Mouse (Mus musculus) intestine, embryonic 14.5 days (tissue): ENCODE data around the gene Ly6g5c. TPM values are rescaled to one million over a fixed set of nuclear protein-coding genes. Genes with fewer than 3 reads are reported as not detected.

ENCODE experiments used
- ATAC-seq: fragments of 200-750 bp; cut with Nextera tagmentation; replicated peaks from 2 replicates; pipeline ENCODE4 v1.8.0; 2017; ENCODE audit warnings: low read depth, moderate number of reproducible peaks, moderate TSS enrichment, moderate library complexity; ENCODE audit not compliant: low FRiP score, low TSS enrichment
- DNase-seq: peaks from one replicate; pipeline ENCODE4 v3.0.0-alpha.2; 2018; ENCODE audit warnings: low spot score
- H3K27ac ChIP-seq: fragments of 300-500 bp; sonication (generic); 2 replicates; pipeline ENCODE4 v1.5.1; 2014; ENCODE audit warnings: low read depth, mild to moderate bottlenecking, control low read depth
- H3K27me3 ChIP-seq: fragments of 300-500 bp; sonication (generic); replicated peaks from 2 replicates; pipeline ENCODE4 v1.6.1; 2014; ENCODE audit warnings: low read length, control low read depth; ENCODE audit not compliant: control insufficient read depth, insufficient read depth
- H3K36me3 ChIP-seq: fragments of 300-500 bp; sonication (generic); 2 replicates; pipeline ENCODE4 v1.6.1; 2014; ENCODE audit warnings: low read length, control low read depth; ENCODE audit not compliant: control insufficient read depth, insufficient read depth
- H3K4me1 ChIP-seq: fragments of 300-500 bp; sonication (generic); replicated peaks from 2 replicates; pipeline ENCODE4 v1.6.1; 2014; ENCODE audit warnings: low read length, control low read depth, mixed read lengths; ENCODE audit not compliant: control insufficient read depth, insufficient read depth
- H3K4me2 ChIP-seq: fragments of 300-500 bp; sonication (generic); 2 replicates; pipeline ENCODE4 v1.6.1; 2014; ENCODE audit warnings: low read length
- H3K4me3 ChIP-seq: fragments of 300-500 bp; sonication (generic); 2 replicates; pipeline ENCODE4 v1.5.1; 2014; ENCODE audit warnings: low read depth, low read length, control low read depth, mixed read lengths
- H3K9ac ChIP-seq: fragments of 300-500 bp; sonication (generic); 2 replicates; pipeline ENCODE4 v1.6.1; 2014; ENCODE audit warnings: mild to moderate bottlenecking, low read length
- H3K9me3 ChIP-seq: fragments of 300-500 bp; sonication (generic); 2 replicates; pipeline ENCODE4 v1.6.1; 2016; ENCODE audit warnings: low read length, control low read depth; ENCODE audit not compliant: control insufficient read depth
- WGBS: fragments of 180-500 bp; shearing (Covaris S2); extraction: QIAGEN DNeasy Blood & Tissue Kit; methylation state at CpG from one replicate; pipeline ENCODE4 v1.1.7; 2014; 5-methylcytosine and 5-hydroxymethylcytosine counted together
- polyA plus RNA-seq: library from polyadenylated mRNA; unstranded; fragments of >200 nt; fragmentation: Nextera tagmentation; extraction: Ambion mirVana; gene quantifications from 2 replicates; pipeline ENCODE4 v1.2.1, GENCODE M21; 2014

The Ly6g5c gene
- polyA plus RNA-seq, 1 experiment from 2014 or later = not detected

DNA sequence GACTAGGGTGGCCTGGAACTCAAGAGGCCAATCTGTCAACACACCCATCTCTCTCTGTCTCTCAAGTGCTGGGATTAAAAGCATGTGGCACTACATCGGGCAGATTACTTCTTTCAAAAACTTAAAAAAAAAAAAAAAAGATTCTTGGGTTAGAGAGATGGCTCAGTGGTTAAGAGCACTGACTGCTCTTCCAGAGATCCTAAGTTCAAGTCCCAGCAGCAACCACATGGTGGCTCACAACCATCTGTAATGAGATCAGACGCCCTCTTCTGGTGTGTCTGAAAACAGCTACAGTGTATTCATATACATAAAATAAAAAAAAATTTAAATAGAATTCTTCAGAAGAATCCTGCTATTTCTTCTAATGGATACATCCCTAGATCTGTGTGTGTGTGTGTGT, 19.9 kb upstream of the Ly6g5c start:
- Histone ChIP-seq H3K4me3 (no peak overlapping the region), H3K27me3 (no peaks in the 10 kb centered on the region), H3K9me3 (no peaks in the 10 kb centered on the region), H3K27ac (no peak overlapping the region), H3K4me2 (no peak overlapping the region), H3K36me3 (peaks cover 22% of the 10 kb centered on the region), H3K9ac (no peak overlapping the region), H3K4me1 (peaks cover 11% of the 10 kb centered on the region; the same call in 1 of the 2 replicates)
- ATAC-seq (no peak), DNase-seq (no peak)
- 62% methylated on average over 2 of the region's 2 CpGs for WGBS

DNA sequence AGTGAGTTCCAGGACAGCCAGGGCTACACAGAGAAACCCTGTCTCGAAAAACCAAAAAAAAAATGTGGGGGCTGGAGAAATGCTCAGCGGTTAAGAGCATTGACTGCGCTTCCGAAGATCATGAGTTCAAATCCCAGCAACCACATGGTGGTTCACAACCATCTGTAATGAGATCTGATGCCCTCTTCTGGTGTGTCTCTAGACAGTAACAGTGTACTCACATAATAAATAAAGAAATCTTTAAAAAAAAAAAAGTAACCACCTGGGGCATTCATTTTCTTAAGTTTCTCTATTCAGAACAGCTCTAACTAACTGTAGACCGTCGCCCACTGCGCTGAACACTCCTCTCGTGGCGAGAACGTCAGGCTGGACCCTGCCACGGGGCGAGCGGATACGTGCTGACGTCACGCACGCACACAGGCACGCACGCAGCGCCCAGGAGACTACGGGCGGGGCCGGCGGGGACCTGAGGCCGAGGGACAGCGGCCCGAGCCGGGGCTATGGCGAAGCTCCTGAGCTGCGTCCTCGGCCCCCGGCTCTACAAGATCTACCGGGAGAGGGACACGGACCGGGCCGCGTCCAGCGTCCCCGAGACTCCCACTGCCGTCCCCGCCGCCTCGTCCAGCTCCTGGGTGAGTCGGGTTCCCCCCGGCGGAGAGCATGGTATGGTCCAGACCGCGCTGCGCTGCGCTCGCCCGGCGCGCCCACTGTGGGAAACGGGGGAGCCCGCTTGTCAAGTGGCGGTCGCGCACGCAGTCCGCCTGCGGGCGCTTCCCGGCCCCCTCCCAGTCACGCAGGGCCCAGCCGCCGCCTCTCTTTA, 19.0 kb upstream of the Ly6g5c start, which contains the start of gene Abhd16a:
Gene Abhd16a (plus strand): TSS at position 439 of the 820 bp plus-strand sequence.
- Histone ChIP-seq H3K9ac (peak within 1 kb of the TSS; percentile 89), H3K9me3 (no peaks in the 10 kb centered on the region), H3K27me3 (no peaks in the 10 kb centered on the region), H3K4me1 (peaks cover 11% of the 10 kb centered on the region; the same call in 1 of the 2 replicates), H3K27ac (peak within 1 kb of the TSS; percentile 98), H3K4me2 (peak within 1 kb of the TSS; percentile 84), H3K36me3 (peaks cover 29% of the 10 kb centered on the region), H3K4me3 (peak within 1 kb of the TSS; percentile 62)
- ATAC-seq = peak; percentile 96
- 4% methylated on average over 58 of the region's 67 CpGs for WGBS
- DNase-seq = peak; percentile 97

DNA sequence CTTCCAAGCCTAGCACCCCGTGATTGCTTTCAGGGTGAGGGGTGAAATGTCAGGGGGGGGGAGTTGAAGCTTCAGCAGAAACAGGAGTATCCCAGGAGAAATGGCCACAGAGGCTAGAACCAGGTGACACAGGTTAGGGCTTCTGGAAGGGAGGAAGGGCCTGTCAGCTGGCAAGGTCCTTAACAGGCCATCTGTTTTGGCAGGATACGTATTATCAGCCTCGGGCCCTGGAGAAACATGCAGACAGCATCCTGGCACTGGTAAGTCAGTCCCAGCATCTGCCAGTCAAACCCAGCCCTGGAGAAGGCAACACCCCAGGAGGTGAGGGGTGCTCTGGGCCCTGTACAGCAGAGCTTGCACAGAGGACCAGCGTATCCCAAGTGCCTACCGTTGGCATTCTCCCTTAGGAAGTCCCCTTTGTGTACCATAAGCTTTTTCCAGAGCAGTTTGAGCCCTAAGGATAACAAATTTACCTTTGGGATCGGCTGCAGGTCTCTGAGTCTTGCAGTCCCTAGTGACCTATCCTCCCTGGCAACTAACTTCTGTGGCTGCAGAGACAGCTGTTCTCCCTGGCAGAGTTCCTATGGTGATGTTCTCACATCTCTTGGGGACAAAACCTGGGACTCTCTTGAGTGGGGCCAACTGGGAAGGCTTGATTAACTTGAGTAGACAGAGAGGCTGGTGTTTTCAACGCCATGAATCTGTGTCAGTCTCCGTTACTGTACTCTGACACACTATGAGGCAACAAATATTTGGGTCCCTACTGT, 17.7 kb upstream of the Ly6g5c start:
- 71% methylated on average over 8 of the region's 8 CpGs for WGBS

DNA sequence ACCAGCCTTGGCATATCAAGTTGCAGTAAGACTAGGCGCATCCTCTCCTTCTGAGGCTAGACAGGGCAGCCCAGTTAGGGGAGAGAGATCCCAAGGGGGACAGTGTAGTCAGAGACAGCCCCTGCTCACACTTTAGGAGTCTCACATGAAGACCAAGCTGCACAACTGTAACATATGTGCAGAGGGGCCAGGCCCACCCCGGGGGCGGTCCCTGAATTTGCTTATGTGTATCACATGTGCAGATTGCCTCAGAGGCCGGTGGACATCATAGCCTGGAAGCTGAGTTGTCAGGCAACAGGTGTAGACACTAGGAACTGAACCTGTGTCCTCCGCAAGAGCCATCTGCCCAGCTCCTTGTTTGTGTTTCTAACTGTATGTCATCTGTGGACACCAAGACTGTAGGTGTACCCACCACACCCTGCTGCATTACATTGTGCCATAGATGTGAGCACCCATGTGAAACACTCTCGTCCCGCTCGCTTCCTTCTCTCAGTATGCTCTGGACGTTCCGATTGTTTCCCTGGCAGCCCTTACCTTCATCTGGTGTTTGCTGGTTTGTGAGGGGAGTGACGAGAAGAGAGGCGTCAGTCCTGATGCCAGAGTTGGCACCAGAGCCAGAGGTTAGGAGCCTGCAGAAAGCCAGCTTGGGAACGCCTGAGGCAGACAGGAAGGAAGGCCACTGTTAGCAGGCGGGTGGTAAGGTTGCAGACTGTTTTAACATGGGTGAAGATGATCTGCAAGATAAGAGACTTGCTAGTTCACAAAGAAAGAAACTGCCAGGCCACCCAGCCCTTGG, 15.5 kb upstream of the Ly6g5c start:
- H3K27ac ChIP-seq = no peak overlapping the region

More for the DNA sequence above, 17.7 kb upstream of the Ly6g5c start:
- DNase-seq = no peak
- Histone ChIP-seq H3K4me3 (peak overlapping the region; percentile 62), H3K9ac (peak overlapping the region; percentile 89), H3K9me3 (no peaks in the 10 kb centered on the region), H3K27me3 (no peaks in the 10 kb centered on the region), H3K4me2 (peak overlapping the region; percentile 84), H3K4me1 (peaks cover 11% of the 10 kb centered on the region; the same call in 1 of the 2 replicates), H3K36me3 (peaks cover 42% of the 10 kb centered on the region), H3K27ac (no peak overlapping the region)
- no peak for ATAC-seq

DNA sequence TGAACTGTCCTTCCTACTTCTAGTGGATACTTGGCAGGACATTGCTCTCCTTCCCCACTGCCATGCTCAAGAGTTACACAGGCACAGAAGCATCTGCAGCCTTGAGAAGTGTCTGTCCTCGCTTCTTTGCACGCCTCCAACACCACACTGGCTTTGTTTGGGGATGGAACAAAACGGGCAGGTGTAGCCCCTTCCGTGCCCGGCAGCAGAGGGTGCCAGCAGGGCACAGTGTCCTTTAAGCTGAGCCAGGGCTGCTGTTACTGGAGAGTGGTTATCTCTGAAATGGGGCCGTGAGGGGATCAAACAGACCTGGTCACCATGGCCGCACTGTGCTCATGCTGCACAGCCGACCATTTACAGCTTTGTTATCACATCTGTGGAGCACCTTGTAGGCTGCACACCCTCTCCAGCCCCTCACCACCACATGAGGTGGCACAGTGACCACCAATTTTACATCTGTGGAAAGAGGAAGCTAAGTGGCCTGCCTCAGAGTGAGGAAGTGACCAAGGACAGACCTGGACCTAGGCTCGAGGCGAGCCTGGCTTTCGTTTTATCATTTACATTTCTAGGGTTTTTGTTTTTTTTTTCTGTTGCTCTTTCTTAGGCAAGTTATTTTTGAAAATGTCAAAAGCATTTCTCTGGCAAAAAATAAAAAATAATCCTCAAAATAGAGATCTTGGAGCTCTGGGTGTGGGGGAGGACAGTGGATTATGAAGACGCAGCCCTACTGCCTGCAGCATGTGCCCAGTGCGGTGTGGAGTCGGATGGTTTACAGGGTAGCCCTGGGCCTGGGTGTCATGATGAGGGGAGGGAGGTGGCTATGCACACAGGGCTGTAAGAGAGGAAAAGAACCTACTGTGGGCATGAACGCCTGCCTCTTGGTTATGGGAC, 13.4 kb upstream of the Ly6g5c start:
- no peaks in the 10 kb centered on the region for H3K9me3 ChIP-seq
- H3K4me1 ChIP-seq = peaks cover 11% of the 10 kb centered on the region; the same call in 1 of the 2 replicates
- no peak overlapping the region for H3K4me2 ChIP-seq
- H3K27me3 ChIP-seq = no peaks in the 10 kb centered on the region
- WGBS = 86% methylated on average over 15 of the region's 15 CpGs
- no peak overlapping the region for H3K27ac ChIP-seq
- no peak for DNase-seq
- ATAC-seq = no peak
- H3K4me3 ChIP-seq = no peak overlapping the region
- peaks cover 82% of the 10 kb centered on the region for H3K36me3 ChIP-seq
- H3K9ac ChIP-seq = no peak overlapping the region

More for the DNA sequence above, 15.5 kb upstream of the Ly6g5c start:
- 87% methylated on average over 14 of the region's 14 CpGs for WGBS
- Histone ChIP-seq H3K36me3 (peaks cover 60% of the 10 kb centered on the region), H3K9me3 (no peaks in the 10 kb centered on the region), H3K4me3 (no peak overlapping the region), H3K9ac (no peak overlapping the region), H3K4me2 (no peak overlapping the region), H3K27me3 (no peaks in the 10 kb centered on the region), H3K4me1 (peaks cover 11% of the 10 kb centered on the region; the same call in 1 of the 2 replicates)
- no peak for ATAC-seq
- no peak for DNase-seq

DNA sequence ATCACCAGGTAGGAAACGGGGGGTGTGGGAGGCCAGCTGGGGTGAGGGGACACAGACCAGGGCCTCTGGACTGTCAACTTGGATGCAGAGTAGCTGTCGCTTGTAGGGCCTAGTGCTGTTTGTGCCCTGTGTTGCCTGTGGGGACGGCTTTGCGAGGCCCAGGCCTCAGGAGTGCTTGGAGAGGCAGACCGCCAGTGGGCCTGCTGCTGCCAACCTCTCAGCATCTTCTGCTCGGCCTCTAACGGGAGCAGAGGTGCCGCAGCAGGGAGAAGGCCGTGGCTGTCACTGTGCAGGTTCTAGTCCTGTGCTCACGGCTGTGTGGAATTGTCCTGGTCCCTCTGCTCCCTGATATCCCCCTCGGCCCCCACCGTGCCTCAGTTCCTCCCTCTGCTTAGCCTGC, 11.5 kb upstream of the Ly6g5c start:
- no peaks in the 10 kb centered on the region for H3K27me3 ChIP-seq
- H3K36me3 ChIP-seq = peaks cover 92% of the 10 kb centered on the region
- no peak overlapping the region for H3K9ac ChIP-seq
- ATAC-seq (no peak), DNase-seq (no peak)
- H3K4me2 ChIP-seq = no peak overlapping the region
- H3K4me1 ChIP-seq = no peaks in the 10 kb centered on the region
- WGBS = 91% methylated on average over 12 of the region's 12 CpGs
- no peak overlapping the region for H3K4me3 ChIP-seq
- H3K9me3 ChIP-seq = no peaks in the 10 kb centered on the region
- H3K27ac ChIP-seq = no peak overlapping the region

DNA sequence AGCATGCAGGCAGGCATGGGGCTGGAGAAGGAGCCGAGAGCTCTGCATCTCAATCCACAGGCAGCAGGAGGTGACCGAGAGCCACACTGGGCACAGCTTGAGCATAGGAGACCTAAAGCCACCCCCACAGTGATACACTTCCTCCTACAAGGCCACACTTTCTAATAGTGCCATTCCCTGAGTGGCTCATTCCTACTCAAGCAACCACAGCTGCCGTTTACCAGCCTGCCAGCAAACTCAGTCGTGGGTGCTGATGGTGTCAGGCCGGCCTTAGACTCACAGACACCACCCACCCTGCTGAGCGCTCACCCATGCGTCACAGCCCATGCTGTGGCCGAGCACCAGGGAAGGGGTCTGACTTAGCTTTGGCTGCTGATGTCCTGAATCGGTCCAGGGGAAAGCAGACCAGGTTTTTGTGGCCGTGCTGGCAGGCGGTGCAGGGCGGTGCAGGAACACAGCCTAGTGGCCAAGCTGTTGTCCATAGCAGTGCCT, 10.9 kb upstream of the Ly6g5c start:
- H3K9me3 ChIP-seq = no peaks in the 10 kb centered on the region
- no peak for ATAC-seq
- WGBS = 91% methylated on average over 12 of the region's 12 CpGs
- H3K27ac ChIP-seq = no peak overlapping the region
- no peaks in the 10 kb centered on the region for H3K27me3 ChIP-seq
- H3K36me3 ChIP-seq = peaks cover 94% of the 10 kb centered on the region
- H3K4me2 ChIP-seq = no peak overlapping the region
- DNase-seq = no peak
- H3K9ac ChIP-seq = no peak overlapping the region
- no peaks in the 10 kb centered on the region for H3K4me1 ChIP-seq
- no peak overlapping the region for H3K4me3 ChIP-seq
